Comparison of ENCODE assay signal across 11 mouse cellular contexts in the genomic region with DNA sequence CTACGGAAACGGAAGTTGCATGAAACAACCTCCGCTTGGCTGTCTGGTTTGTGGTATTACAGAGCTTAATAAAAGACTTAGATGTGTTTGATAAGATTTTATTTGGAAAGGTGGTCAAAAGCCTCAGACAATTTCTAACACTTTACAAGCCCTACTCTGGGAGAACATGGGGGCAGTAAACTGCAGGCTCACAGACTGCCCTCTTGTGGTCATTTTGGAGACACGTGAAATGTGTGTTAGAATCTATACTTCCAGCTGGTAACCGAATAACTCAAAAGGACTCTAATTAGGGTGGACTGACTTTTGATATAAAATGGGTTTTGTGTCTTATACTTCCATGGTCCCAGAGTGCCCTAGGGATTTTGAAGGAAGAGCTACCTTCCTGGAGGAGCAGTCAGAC. TPM values are rescaled to one million over a fixed set of nuclear protein-coding genes. Genes with fewer than 3 reads are reported as not detected.
DNase-seq lines count a peak whose midpoint lies in the region; ATAC-seq and TF ChIP-seq lines count a peak whose summit lies in the region.
"Had no signal": no experiment of that assay in that cellular context is flagged by ENCODE, and none has a peak within 500 bp of the region (broad histone marks: within the 10 kb centered on the region; RNA-seq: fewer than 3 reads in every experiment).

No protein-coding gene starts in this region.

- no peak overlapping the region for H3K9ac ChIP-seq in hindbrain, postnatal 0 days (replicated peaks; ENCODE audit: low read length)
- no peak overlapping the region for H3K9ac ChIP-seq in hindbrain, embryonic 14.5 days
- no peak overlapping the region for H3K9ac ChIP-seq in midbrain, embryonic 14.5 days (replicated peaks; ENCODE audit: low read length)
- H3K9ac ChIP-seq in midbrain, embryonic 16.5 days (ENCODE audit: low read depth, low read length) = no peak overlapping the region
- H3K9ac ChIP-seq: hindbrain, embryonic 13.5 days had no signal

- H3K9me3 ChIP-seq in hindbrain, postnatal 0 days (ENCODE audit: low read length) = no peaks in the 10 kb centered on the region
- no peaks in the 10 kb centered on the region for H3K9me3 ChIP-seq in hindbrain, embryonic 14.5 days (ENCODE audit: control insufficient read depth, low read length)
- H3K9me3 ChIP-seq in midbrain, embryonic 14.5 days (ENCODE audit: control insufficient read depth, low read length) = no peaks in the 10 kb centered on the region
- H3K9me3 ChIP-seq in midbrain, embryonic 16.5 days (replicated peaks; ENCODE audit: control insufficient read depth, low read length, poor library complexity, severe bottlenecking) = no peaks in the 10 kb centered on the region
- H3K9me3 ChIP-seq: hindbrain, embryonic 13.5 days had no signal

- no peak overlapping the region for H3K4me3 ChIP-seq in hindbrain, postnatal 0 days (ENCODE audit: low read length)
- H3K4me3 ChIP-seq in hindbrain, embryonic 14.5 days (replicated peaks; ENCODE audit: low read length) = no peak overlapping the region
- no peak overlapping the region for H3K4me3 ChIP-seq in midbrain, embryonic 14.5 days (replicated peaks; ENCODE audit: low read depth, low read length)
- H3K4me3 ChIP-seq in midbrain, embryonic 16.5 days (ENCODE audit: low read depth, low read length) = no peak overlapping the region
- H3K4me3 ChIP-seq: hindbrain, embryonic 13.5 days had no signal

- DNase-seq in hindbrain, postnatal 0 days (ENCODE audit: low spot score) = peak; percentile 32
- DNase-seq in hindbrain, embryonic 14.5 days (ENCODE audit: low spot score) = no peak
- peak; percentile 41 for DNase-seq in midbrain, embryonic 14.5 days
- DNase-seq in R1 (ENCODE audit: low read depth, low spot score) = peak; percentile 10
- DNase-seq in retina, postnatal 1 day = peak; percentile 21
- DNase-seq in Muller cell, postnatal 12 days (ENCODE audit: inconsistent ontology term) = no peak
- no peak for DNase-seq in kidney, adult 8-10 months
- DNase-seq: lung, adult 18-20 months had no signal

- H3K4me2 ChIP-seq in hindbrain, postnatal 0 days (ENCODE audit: low read depth, low read length) = no peak overlapping the region
- H3K4me2 ChIP-seq in hindbrain, embryonic 14.5 days (replicated peaks) = no peak overlapping the region
- H3K4me2 ChIP-seq in midbrain, embryonic 14.5 days (ENCODE audit: low read length) = no peak overlapping the region
- H3K4me2 ChIP-seq in midbrain, embryonic 16.5 days (ENCODE audit: low read length) = no peak overlapping the region
- H3K4me2 ChIP-seq: hindbrain, embryonic 13.5 days had no signal

- H3K27ac ChIP-seq in hindbrain, postnatal 0 days = no peak overlapping the region
- no peak overlapping the region for H3K27ac ChIP-seq in hindbrain, embryonic 14.5 days
- no peak overlapping the region for H3K27ac ChIP-seq in midbrain, embryonic 14.5 days (replicated peaks; ENCODE audit: low read depth, low read length)
- no peak overlapping the region for H3K27ac ChIP-seq in midbrain, embryonic 16.5 days (ENCODE audit: low read length)
- H3K27ac ChIP-seq: hindbrain, embryonic 13.5 days had no signal

- no peak for ATAC-seq in hindbrain, postnatal 0 days
- ATAC-seq in hindbrain, embryonic 14.5 days (ENCODE audit: low FRiP score) = no peak
- no peak for ATAC-seq in midbrain, embryonic 14.5 days (ENCODE audit: low FRiP score, low TSS enrichment)
- no peak for ATAC-seq in midbrain, embryonic 16.5 days

- TF ChIP-seq CTCF in hindbrain, postnatal 0 days (IDR thresholded peaks at IDR 0.05; ENCODE audit: low read depth) = peak; percentile 64

- no peaks in the 10 kb centered on the region for H3K36me3 ChIP-seq in hindbrain, postnatal 0 days (ENCODE audit: insufficient read depth, low read length)
- no peaks in the 10 kb centered on the region for H3K36me3 ChIP-seq in hindbrain, embryonic 14.5 days (replicated peaks; ENCODE audit: control insufficient read depth, insufficient read depth)
- H3K36me3 ChIP-seq in midbrain, embryonic 14.5 days (ENCODE audit: control insufficient read depth, insufficient read depth, low read length) = no peaks in the 10 kb centered on the region
- no peaks in the 10 kb centered on the region for H3K36me3 ChIP-seq in midbrain, embryonic 16.5 days (ENCODE audit: control insufficient read depth, insufficient read depth, low read length)
- H3K36me3 ChIP-seq: hindbrain, embryonic 13.5 days had no signal

- H3K4me1 ChIP-seq in hindbrain, postnatal 0 days (ENCODE audit: insufficient read depth, low read length) = no peaks in the 10 kb centered on the region
- no peaks in the 10 kb centered on the region for H3K4me1 ChIP-seq in hindbrain, embryonic 14.5 days (replicated peaks; ENCODE audit: control insufficient read depth, insufficient read depth, low read length)
- H3K4me1 ChIP-seq in midbrain, embryonic 14.5 days (ENCODE audit: control insufficient read depth, insufficient read depth, low read length) = no peaks in the 10 kb centered on the region
- H3K4me1 ChIP-seq in midbrain, embryonic 16.5 days (ENCODE audit: control insufficient read depth, insufficient read depth, low read length) = no peaks in the 10 kb centered on the region
- H3K4me1 ChIP-seq: hindbrain, embryonic 13.5 days had no signal

- no peaks in the 10 kb centered on the region for H3K27me3 ChIP-seq in hindbrain, postnatal 0 days (ENCODE audit: insufficient read depth, low read length)
- H3K27me3 ChIP-seq in hindbrain, embryonic 14.5 days (ENCODE audit: control insufficient read depth, insufficient read depth, low read length) = no peaks in the 10 kb centered on the region
- H3K27me3 ChIP-seq in midbrain, embryonic 14.5 days (ENCODE audit: control insufficient read depth, insufficient read depth, low read length) = no peaks in the 10 kb centered on the region
- no peaks in the 10 kb centered on the region for H3K27me3 ChIP-seq in midbrain, embryonic 16.5 days (ENCODE audit: control insufficient read depth, insufficient read depth, low read depth, low read length)
- H3K27me3 ChIP-seq: hindbrain, embryonic 13.5 days had no signal

- 79% methylated on average over 5 of the region's 5 CpGs for WGBS in hindbrain, postnatal 0 days
- WGBS in hindbrain, embryonic 14.5 days = 83% methylated on average over 5 of the region's 5 CpGs
- 75% methylated on average over 5 of the region's 5 CpGs for WGBS in midbrain, embryonic 14.5 days
- WGBS in midbrain, embryonic 16.5 days = 75% methylated on average over 5 of the region's 5 CpGs

RNA-seq across cellular contexts. Expression of a gene that starts 50.4 kb away (rescaled TPM):
- 0.14 and 0.42 TPM in 2 replicates for total RNA-seq in hindbrain, postnatal 0 days (2014; rRNA removed)
- polyA plus RNA-seq in hindbrain, postnatal 0 days (2015; fragmentation: Nextera tagmentation; extraction: Ambion mirVana) = 0.37 and 0.44 TPM in 2 replicates
- polyA plus RNA-seq in hindbrain, embryonic 14.5 days (2014; fragmentation: Nextera tagmentation; extraction: Ambion mirVana) = 0.21 and 0.33 TPM in 2 replicates
- polyA plus RNA-seq in midbrain, embryonic 14.5 days (2014; fragmentation: Nextera tagmentation; extraction: Ambion mirVana) = 0.13 and 0.26 TPM in 2 replicates
- polyA plus RNA-seq in midbrain, embryonic 16.5 days (2015; fragmentation: Nextera tagmentation; extraction: Ambion mirVana) = 0.11 and 0.15 TPM in 2 replicates
- total RNA-seq: gastrocnemius, postnatal 4 days had no signal

Comparison
In these comparisons a context has a peak if more than half of its experiments do, and no peak if none do; other contexts are left out.
1. DNase-seq: peak in hindbrain, postnatal 0 days (single experiment), midbrain, embryonic 14.5 days (single experiment), R1 (single experiment) and retina, postnatal 1 day (single experiment); none in hindbrain, embryonic 14.5 days (single experiment), Muller cell, postnatal 12 days (single experiment) and kidney, adult 8-10 months (0 of 2).